ENCODE assay signal across 7 mouse cellular contexts in the genomic region with DNA sequence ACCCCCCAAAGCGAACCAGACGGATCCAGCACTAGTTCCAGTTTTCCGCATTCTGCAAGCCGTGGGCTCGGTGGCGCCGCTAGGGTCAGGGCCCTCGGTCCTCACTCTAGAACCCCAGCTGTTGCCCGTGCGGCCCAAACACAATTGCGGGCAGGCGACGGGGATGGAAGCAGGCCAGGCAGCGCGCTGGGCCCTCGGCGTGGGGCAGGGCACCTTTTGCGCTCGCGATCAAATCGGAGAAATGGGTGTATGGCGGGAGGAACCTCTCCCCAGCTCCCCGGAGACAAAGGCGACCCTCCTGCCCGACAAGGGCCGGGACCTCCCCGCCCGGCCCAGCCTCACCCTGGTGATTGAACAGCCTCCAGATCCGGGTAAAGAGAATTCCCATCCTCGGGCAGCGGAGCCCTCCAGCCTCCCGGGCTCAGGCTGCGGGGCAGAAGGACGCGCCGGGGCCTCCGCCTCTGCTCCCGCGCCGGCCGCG. TPM values are rescaled to one million over a fixed set of nuclear protein-coding genes. Genes with fewer than 3 reads are reported as not detected.
DNase-seq lines count a peak whose midpoint lies in the region; TF ChIP-seq lines count a peak whose summit lies in the region.

No protein-coding gene starts in this region.

- no peaks in the 10 kb centered on the region for H3K27me3 ChIP-seq in thymus, adult 2 months (ENCODE audit: control insufficient read depth, insufficient read depth, low read length)

- no peak for TF ChIP-seq POLR2A in thymus, adult 2 months (IDR thresholded peaks at IDR 0.05; ENCODE audit: control insufficient read depth, extremely low read depth, insufficient read depth, low read length, poor library complexity)
- no peak for TF ChIP-seq POLR2A in bone marrow macrophage, adult 2 months (IDR thresholded peaks at IDR 0.05; ENCODE audit: borderline replicate concordance, low read depth, low read length)

- TF ChIP-seq CTCF in thymus, adult 2 months (IDR thresholded peaks at IDR 0.05; ENCODE audit: borderline replicate concordance, control insufficient read depth, extremely low read depth, insufficient read depth, low read length, poor library complexity), result no peak
- TF ChIP-seq CTCF in bone marrow macrophage, adult 2 months (IDR thresholded peaks at IDR 0.05; ENCODE audit: low read depth, low read length), result no peak

- no peaks in the 10 kb centered on the region for H3K36me3 ChIP-seq in thymus, adult 2 months (ENCODE audit: control insufficient read depth, insufficient read depth, low read length)
- H3K36me3 ChIP-seq in macrophage (ENCODE audit: inconsistent target), result no peaks in the 10 kb centered on the region

- no peak for DNase-seq in thymus, adult 2 months
- no peak for DNase-seq in thymus, postnatal 36 days
- DNase-seq in gastrocnemius, postnatal 14 days, result peak; percentile 63
- DNase-seq in kidney, postnatal 36 days, result peak; percentile 20 to 69
- DNase-seq in right cerebral cortex, postnatal 4 days, result peak; percentile 59

- H3K79me2 ChIP-seq in macrophage (ENCODE audit: inconsistent target), result peaks cover 52% of the 10 kb centered on the region

- peaks cover 9% of the 10 kb centered on the region for H3K4me1 ChIP-seq in thymus, adult 2 months (replicated peaks; ENCODE audit: control insufficient read depth, insufficient read depth, low read length)
- H3K4me1 ChIP-seq in bone marrow macrophage, adult 2 months (ENCODE audit: control insufficient read depth, insufficient read depth, low read length), result peaks cover 33% of the 10 kb centered on the region

- intact Hi-C loops in gastrocnemius, postnatal 14 days (cut with DNase I; ENCODE audit: low total_unique reads), result no loop called here

- H3K4me3 ChIP-seq in thymus, adult 2 months (ENCODE audit: control insufficient read depth, insufficient read depth, low read length), result peak overlapping the region; percentile 88
- H3K4me3 ChIP-seq in bone marrow macrophage, adult 2 months (ENCODE audit: insufficient read depth, low read length), result peak overlapping the region; percentile 84
- H3K4me3 ChIP-seq in macrophage (ENCODE audit: inconsistent target), result peak overlapping the region; percentile 59

- H3K27ac ChIP-seq in thymus, adult 2 months (ENCODE audit: control insufficient read depth, insufficient read depth, low read length), result no peak overlapping the region
- peak overlapping the region; percentile 22 for H3K27ac ChIP-seq in bone marrow macrophage, adult 2 months (ENCODE audit: insufficient read depth, low read depth, low read length)
- H3K27ac ChIP-seq in macrophage, result 0 out of 2 replicates have a peak overlapping the region, but pooled peaks have one; percentile 21

- under 1% methylated on average over 42 of the region's 42 CpGs for WGBS in thymus, adult 2 months
- 1% methylated on average over 39 of the region's 42 CpGs for WGBS in macrophage (ENCODE audit: missing documents)

RNA-seq across cellular contexts. Expression of a gene that starts 0.4 kb away (rescaled TPM):
- polyA plus RNA-seq in thymus, adult 2 months (2012; rRNA removed), result 7.3 and 8.2 TPM in 2 replicates
- polyA plus RNA-seq in bone marrow macrophage, adult 2 months (2012; ENCODE audit: insufficient read depth, insufficient read length, missing spikeins), result 37.8 and 39.5 TPM in 2 replicates
- total RNA-seq in gastrocnemius, postnatal 14 days (2021), result 10 to 100 TPM; 27.3 to 33.2 TPM
- total RNA-seq in macrophage (2018; cell fraction: chromatin; rRNA removed), result 10 to 100 TPM; 17.5 to 61.8 (median 32.3) TPM
- 10 to 100 TPM; 45.7 to 76.2 (median 63.1) TPM for total RNA-seq in macrophage (2018; cell fraction: cytosol; rRNA removed)
- 10 to 100 TPM; 27.8 to 82.9 (median 47.6) TPM for total RNA-seq in macrophage (2018; cell fraction: nucleus; rRNA removed)
- 35.3 to 58.7 TPM (median 56.2 TPM) in 3 replicates for polyA plus RNA-seq in macrophage (2018)

RNA-seq across cellular contexts. Expression of a gene that starts 46.0 kb away (rescaled TPM):
- polyA plus RNA-seq in thymus, adult 2 months (2012; rRNA removed), result 0.65 and 0.85 TPM in 2 replicates
- polyA plus RNA-seq in bone marrow macrophage, adult 2 months (2012; ENCODE audit: insufficient read depth, insufficient read length, missing spikeins), result 0.31 and 0.58 TPM in 2 replicates
- 1,000 to 10,000 TPM; 4,410 to 4,654 TPM for total RNA-seq in gastrocnemius, postnatal 14 days (2021)
- 1 to 10 TPM in 15 of 26 experiments, under 1 TPM in 10, not detected in 1; 0.08 to 5.6 (median 1.5) TPM for total RNA-seq in macrophage (2018; cell fraction: chromatin; rRNA removed)
- under 1 TPM in 25 of 26 experiments, not detected in 1; under 0.01 to 0.88 (median 0.17) TPM for total RNA-seq in macrophage (2018; cell fraction: cytosol; rRNA removed)
- total RNA-seq in macrophage (2018; cell fraction: nucleus; rRNA removed), result 1 to 10 TPM in 11 of 26 experiments, under 1 TPM in 13, not detected in 2; 0.10 to 3.1 (median 0.98) TPM
- polyA plus RNA-seq in macrophage (2018), result 0.06 TPM in 1 of 3 replicates, not detected in the others

Comparison
In these comparisons a context has a peak if more than half of its experiments do, and no peak if none do; other contexts are left out.
1. DNase-seq: peak in gastrocnemius, postnatal 14 days (single experiment), kidney, postnatal 36 days (2 of 2) and right cerebral cortex, postnatal 4 days (single experiment); none in thymus, adult 2 months (single experiment) and thymus, postnatal 36 days (0 of 2).
2. Peak in every context shown above with its lines, with median percentiles within 50 percentile points of each other: H3K4me3 ChIP-seq.